Mouse (Mus musculus) liver, adult 2 months (tissue): Measurements from ENCODE around the gene Nfatc4.

Source experiments
- CTCF ChIP-seq: fragments of 200-500 bp; IDR thresholded peaks from 2 replicates; pipeline ENCODE4 v1.5.1; 2011; ENCODE audit warnings: low read depth, low read length, control low read depth
- POLR2A ChIP-seq: fragments of 200-500 bp; IDR thresholded peaks from 2 replicates; pipeline ENCODE4 v1.6.1; 2011; ENCODE audit warnings: low read length, control low read depth; ENCODE audit not compliant: insufficient read depth; ENCODE audit errors: extremely low read depth

- TF ChIP-seq CTCF, result no peak
- TF ChIP-seq POLR2A, result no peak
Measured at GRCm38 (mm10) chr14:55828716-55829263, 5.8 kb downstream of the Nfatc4 start.
